Mouse (Mus musculus): Measurements from ENCODE around the gene Sar1b. TPM values are rescaled to one million over a fixed set of nuclear protein-coding genes. Genes with fewer than 3 reads are reported as not detected.
"Not testable (repeated sequence)": the region's sequence is repeated elsewhere in the genome, so short reads cannot be mapped to it uniquely, and the experiment has no call there.

Sar1b gene
- total and polyA plus RNA-seq, 2 experiments from 2014 or later, result 115 to 230 TPM

DNA sequence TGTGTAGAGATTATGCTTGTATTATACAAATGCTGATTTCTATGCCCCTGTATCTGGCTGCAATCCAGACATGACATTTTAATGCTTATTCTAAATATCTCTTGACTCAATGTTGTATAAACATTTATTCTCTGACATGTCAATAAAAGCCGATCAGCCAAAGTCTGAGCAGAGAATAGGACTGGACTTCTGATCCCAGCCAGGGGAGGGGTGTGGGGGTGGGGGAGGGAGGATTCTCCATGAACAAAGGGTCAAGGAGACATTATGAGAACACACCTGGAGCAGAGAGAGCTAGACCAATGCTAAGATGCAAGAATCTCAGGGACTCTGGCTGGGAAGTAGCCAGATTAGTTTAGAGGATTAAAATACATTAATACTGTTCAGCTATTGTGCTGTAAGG, 17.4 kb upstream of the Sar1b start:
- Histone ChIP-seq H3K4me1 (ENCODE audit: insufficient read depth, low read length) (no peaks in the 10 kb centered on the region), H3K4me2 (ENCODE audit: low read depth, low read length, poor library complexity, severe bottlenecking) (no peak overlapping the region), H3K27ac (ENCODE audit: low read depth, low read length) (no peak overlapping the region), H3K27me3 (ENCODE audit: insufficient read depth, low read length) (no peaks in the 10 kb centered on the region), H3K4me3 (ENCODE audit: low read depth, low read length) (no peak overlapping the region), H3K36me3 (ENCODE audit: insufficient read depth, low read length) (peaks cover 24% of the 10 kb centered on the region), H3K9me3 (ENCODE audit: low read length) (no peaks in the 10 kb centered on the region), H3K9ac (replicated peaks; ENCODE audit: low read length, poor library complexity, severe bottlenecking) (no peak overlapping the region)
- DNase-seq (ENCODE audit: low spot score) (no peak), ATAC-seq (ENCODE audit: low FRiP score) (no peak)
- WGBS, result 68% methylated on average over 1 of the region's 1 CpGs
- no peak for TF ChIP-seq CTCF (IDR thresholded peaks at IDR 0.05)

DNA sequence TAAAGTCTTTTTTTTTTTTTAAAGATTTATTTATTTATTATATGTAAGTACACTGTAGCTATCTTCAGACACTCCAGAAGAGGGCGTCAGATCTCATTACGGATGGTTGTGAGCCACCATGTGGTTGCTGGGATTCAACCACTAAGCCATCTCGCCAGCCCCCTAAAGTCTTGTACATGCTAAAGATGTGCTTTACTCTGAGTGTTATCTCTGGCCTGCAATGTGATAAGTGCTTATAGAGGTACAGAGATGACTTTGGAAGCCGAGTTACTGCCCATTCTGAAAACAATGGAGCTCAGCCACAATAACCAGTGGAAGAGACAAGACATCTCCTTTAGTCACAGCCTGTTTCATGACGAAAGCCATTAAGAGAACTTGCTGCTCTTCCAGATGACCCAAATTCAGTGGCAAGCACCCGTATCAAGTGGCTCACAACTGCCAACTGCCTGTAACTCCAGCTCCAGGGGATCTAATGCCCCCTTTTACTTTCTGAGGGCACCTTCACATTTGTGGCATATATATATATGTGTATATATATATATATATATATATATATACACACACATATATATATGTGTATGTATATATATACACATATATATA, 11.8 kb upstream of the Sar1b start:
- H3K4me2 ChIP-seq (ENCODE audit: low read depth, low read length, poor library complexity, severe bottlenecking); ATAC-seq (ENCODE audit: low FRiP score): not testable (repeated sequence)
- 76% methylated on average over 6 of the region's 6 CpGs for WGBS

DNA sequence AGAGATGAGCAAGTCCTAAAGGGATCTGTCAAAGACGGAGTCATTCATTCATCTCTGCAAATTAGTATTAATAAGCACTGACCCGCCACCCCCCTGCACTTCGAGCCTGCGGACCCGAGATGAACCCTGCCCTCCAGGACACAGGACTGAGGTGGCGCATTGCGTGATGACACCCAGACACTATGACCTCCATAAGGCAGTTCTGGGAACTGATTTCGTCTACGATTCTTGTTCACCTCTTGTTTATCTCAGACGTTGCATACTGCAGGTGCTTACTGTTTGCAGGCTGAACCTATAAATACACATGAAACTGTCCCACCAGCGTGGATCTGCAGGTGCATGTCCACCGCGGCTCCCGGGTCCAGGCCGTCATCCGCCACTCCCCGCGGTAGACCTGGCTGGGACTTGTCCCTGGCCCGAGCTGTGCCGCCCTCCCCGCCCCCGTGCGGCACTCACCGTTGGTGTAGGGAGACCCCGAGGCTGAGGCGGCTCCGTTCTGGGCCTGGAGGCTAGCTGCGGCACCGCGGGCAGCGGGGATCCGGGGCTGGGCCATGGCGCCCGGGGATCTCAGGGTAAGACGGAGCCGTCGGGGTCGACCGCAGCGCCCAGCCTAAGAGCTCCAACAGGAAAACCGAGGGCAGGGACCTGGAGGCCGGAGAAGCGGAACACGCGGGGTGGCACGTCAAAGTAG, 7.7 kb upstream of the Sar1b start:
- Histone ChIP-seq H3K4me1 (ENCODE audit: insufficient read depth, low read length) (peaks cover 2% of the 10 kb centered on the region; the same call in 1 of the 2 replicates), H3K27ac (ENCODE audit: low read depth, low read length) (peak overlapping the region; percentile 79), H3K36me3 (ENCODE audit: insufficient read depth, low read length) (no peaks in the 10 kb centered on the region), H3K9ac (replicated peaks; ENCODE audit: low read length, poor library complexity, severe bottlenecking) (peak overlapping the region; percentile 97), H3K4me2 (ENCODE audit: low read depth, low read length, poor library complexity, severe bottlenecking) (peak overlapping the region; percentile 89), H3K4me3 (ENCODE audit: low read depth, low read length) (peak overlapping the region; percentile 99), H3K27me3 (ENCODE audit: insufficient read depth, low read length) (0 out of 2 replicates have a peak, but pooled peaks cover 3% of the 10 kb centered on the region), H3K9me3 (ENCODE audit: low read length) (no peaks in the 10 kb centered on the region)
- DNase-seq (ENCODE audit: low spot score) (peak; percentile 2), ATAC-seq (ENCODE audit: low FRiP score) (peak; percentile 77)
- no peak for TF ChIP-seq CTCF (IDR thresholded peaks at IDR 0.05)
- WGBS, result under 1% methylated on average over 45 of the region's 46 CpGs

More for the DNA sequence above, 11.8 kb upstream of the Sar1b start:
- not testable (repeated sequence) for H3K36me3 ChIP-seq (ENCODE audit: insufficient read depth, low read length); DNase-seq (ENCODE audit: low spot score); H3K27ac ChIP-seq (ENCODE audit: low read depth, low read length); H3K4me1 ChIP-seq (ENCODE audit: insufficient read depth, low read length); H3K4me3 ChIP-seq (ENCODE audit: low read depth, low read length); H3K27me3 ChIP-seq (ENCODE audit: insufficient read depth, low read length); H3K9me3 ChIP-seq (ENCODE audit: low read length); H3K9ac ChIP-seq (replicated peaks; ENCODE audit: low read length, poor library complexity, severe bottlenecking)

- DNase-seq (ENCODE audit: low spot score) (peak; percentile 94), ATAC-seq (ENCODE audit: low FRiP score) (peak; percentile 97)
- Histone ChIP-seq H3K36me3 (ENCODE audit: insufficient read depth, low read length) (no peaks in the 10 kb centered on the region), H3K9me3 (ENCODE audit: low read length) (no peaks in the 10 kb centered on the region), H3K4me3 (ENCODE audit: low read depth, low read length) (peak overlapping the region; percentile 99), H3K27ac (ENCODE audit: low read depth, low read length) (peak overlapping the region; percentile 79), H3K4me2 (ENCODE audit: low read depth, low read length, poor library complexity, severe bottlenecking) (peak overlapping the region; percentile 89), H3K4me1 (ENCODE audit: insufficient read depth, low read length) (peaks cover 2% of the 10 kb centered on the region; the same call in 1 of the 2 replicates), H3K9ac (replicated peaks; ENCODE audit: low read length, poor library complexity, severe bottlenecking) (peak overlapping the region; percentile 97), H3K27me3 (ENCODE audit: insufficient read depth, low read length) (0 out of 2 replicates have a peak, but pooled peaks cover 3% of the 10 kb centered on the region)
- WGBS, result under 1% methylated on average over 36 of the region's 41 CpGs
- no peak for TF ChIP-seq CTCF (IDR thresholded peaks at IDR 0.05)
Measured at GRCm38 (mm10) chr11:51756352-51756771, 7.1 kb upstream of the Sar1b start.

DNA sequence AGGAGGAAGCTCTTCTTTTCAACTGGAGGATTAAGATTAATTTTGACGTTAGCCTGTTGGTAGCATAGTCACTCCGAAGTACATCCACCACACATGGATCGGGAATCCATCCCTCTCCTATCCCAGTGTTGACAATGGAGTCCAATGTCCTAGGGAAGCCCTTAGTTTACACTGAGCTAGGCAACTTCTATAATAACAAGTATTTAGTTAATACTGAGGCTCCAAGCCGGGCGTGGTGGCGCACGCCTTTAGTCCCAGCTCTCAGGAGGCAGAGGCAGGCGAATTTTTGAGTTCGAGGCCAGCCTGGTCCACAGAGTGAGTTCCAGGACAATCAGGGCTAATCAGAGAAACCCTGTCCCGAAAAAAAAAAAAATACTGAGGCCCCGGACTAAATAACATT, 6.5 kb upstream of the Sar1b start:
- peak overlapping the region; percentile 79 for H3K27ac ChIP-seq (ENCODE audit: low read depth, low read length)
- peaks cover 2% of the 10 kb centered on the region; the same call in 1 of the 2 replicates for H3K4me1 ChIP-seq (ENCODE audit: insufficient read depth, low read length)
- TF ChIP-seq CTCF (IDR thresholded peaks at IDR 0.05), result no peak
- DNase-seq (ENCODE audit: low spot score), result no peak
- WGBS, result 74% methylated on average over 11 of the region's 11 CpGs
- ATAC-seq (ENCODE audit: low FRiP score), result no peak
- H3K4me2 ChIP-seq (ENCODE audit: low read depth, low read length, poor library complexity, severe bottlenecking), result peak overlapping the region; percentile 89
- no peaks in the 10 kb centered on the region for H3K9me3 ChIP-seq (ENCODE audit: low read length)
- H3K4me3 ChIP-seq (ENCODE audit: low read depth, low read length), result peak overlapping the region; percentile 99
- 0 out of 2 replicates have a peak, but pooled peaks cover 3% of the 10 kb centered on the region for H3K27me3 ChIP-seq (ENCODE audit: insufficient read depth, low read length)
- no peaks in the 10 kb centered on the region for H3K36me3 ChIP-seq (ENCODE audit: insufficient read depth, low read length)
- peak overlapping the region; percentile 97; the same call in 1 of the 2 replicates for H3K9ac ChIP-seq (replicated peaks; ENCODE audit: low read length, poor library complexity, severe bottlenecking)

DNA sequence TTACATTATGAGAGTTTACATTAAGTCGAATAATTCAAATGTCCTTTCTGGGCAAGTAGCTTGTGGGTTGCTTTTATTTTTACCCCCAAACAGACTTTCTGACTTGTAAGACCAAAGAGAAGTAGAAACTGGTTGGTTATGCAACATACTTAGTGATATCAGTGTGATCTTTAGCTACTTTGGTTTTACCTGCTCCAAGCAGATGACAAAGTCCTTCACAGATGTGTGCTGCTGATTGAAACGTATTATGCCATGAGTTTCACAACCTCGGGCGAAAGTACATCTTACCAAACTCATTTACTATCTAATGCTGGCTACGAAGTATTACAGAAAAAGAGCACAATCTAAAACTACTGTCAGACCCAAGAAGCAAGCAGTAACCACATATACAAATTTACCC, 5.9 kb upstream of the Sar1b start:
- 0 out of 2 replicates have a peak, but pooled peaks cover 3% of the 10 kb centered on the region for H3K27me3 ChIP-seq (ENCODE audit: insufficient read depth, low read length)
- no peak overlapping the region for H3K9ac ChIP-seq (replicated peaks; ENCODE audit: low read length, poor library complexity, severe bottlenecking)
- TF ChIP-seq CTCF (IDR thresholded peaks at IDR 0.05), result no peak
- H3K4me2 ChIP-seq (ENCODE audit: low read depth, low read length, poor library complexity, severe bottlenecking), result no peak overlapping the region
- H3K4me1 ChIP-seq (ENCODE audit: insufficient read depth, low read length), result peaks cover 2% of the 10 kb centered on the region; the same call in 1 of the 2 replicates
- no peak overlapping the region for H3K4me3 ChIP-seq (ENCODE audit: low read depth, low read length)
- 93% methylated on average over 5 of the region's 5 CpGs for WGBS
- no peak for DNase-seq (ENCODE audit: low spot score)
- no peak overlapping the region for H3K27ac ChIP-seq (ENCODE audit: low read depth, low read length)
- ATAC-seq (ENCODE audit: low FRiP score), result no peak
- no peaks in the 10 kb centered on the region for H3K36me3 ChIP-seq (ENCODE audit: insufficient read depth, low read length)
- H3K9me3 ChIP-seq (ENCODE audit: low read length), result no peaks in the 10 kb centered on the region

- H3K4me3 ChIP-seq (ENCODE audit: low read depth, low read length); DNase-seq (ENCODE audit: low spot score); H3K4me2 ChIP-seq (ENCODE audit: low read depth, low read length, poor library complexity, severe bottlenecking); H3K9me3 ChIP-seq (ENCODE audit: low read length); H3K9ac ChIP-seq (replicated peaks; ENCODE audit: low read length, poor library complexity, severe bottlenecking); H3K36me3 ChIP-seq (ENCODE audit: insufficient read depth, low read length); H3K27me3 ChIP-seq (ENCODE audit: insufficient read depth, low read length); ATAC-seq (ENCODE audit: low FRiP score); H3K4me1 ChIP-seq (ENCODE audit: insufficient read depth, low read length); H3K27ac ChIP-seq (ENCODE audit: low read depth, low read length): not testable (repeated sequence)
- WGBS, result 92% methylated on average over 5 of the region's 5 CpGs
Measured at GRCm38 (mm10) chr11:51758207-51758606, 5.3 kb upstream of the Sar1b start.
